Mouse (Mus musculus) ES-Bruce4 (cell line): ENCODE measurements around the gene Slc17a1. TPM values are rescaled to one million over a fixed set of nuclear protein-coding genes. Genes with fewer than 3 reads are reported as not detected.

Experiments used
- H3K27ac ChIP-seq: 2 replicates; pipeline ENCODE4 v1.5.1; 2012; ENCODE audit warnings: low read length, inconsistent platforms; ENCODE audit not compliant: insufficient read depth
- H3K27me3 ChIP-seq: 2 replicates; pipeline ENCODE4 v1.6.1; 2012; ENCODE audit warnings: mild to moderate bottlenecking, low read length, inconsistent platforms; ENCODE audit not compliant: control insufficient read depth, poor library complexity, insufficient read depth, severe bottlenecking
- H3K36me3 ChIP-seq: 2 replicates; pipeline ENCODE4 v1.6.1; 2012; ENCODE audit warnings: inconsistent platforms, mild to moderate bottlenecking, low read length, moderate library complexity; ENCODE audit not compliant: control insufficient read depth, poor library complexity, insufficient read depth, severe bottlenecking
- H3K4me1 ChIP-seq: one replicate; pipeline ENCODE4 v1.8.1; 2011; ENCODE audit warnings: low read length; ENCODE audit not compliant: control insufficient read depth, insufficient read depth
- H3K4me3 ChIP-seq: 2 replicates; pipeline ENCODE4 v1.5.1; 2011; ENCODE audit warnings: low read depth, mild to moderate bottlenecking, low read length
- H3K9ac ChIP-seq: 2 replicates; pipeline ENCODE4 v1.6.1; 2012; ENCODE audit warnings: low read depth, mild to moderate bottlenecking, inconsistent platforms; ENCODE audit not compliant: poor library complexity, severe bottlenecking
- H3K9me3 ChIP-seq: replicated peaks from 2 replicates; pipeline ENCODE4 v1.6.1; 2012; ENCODE audit warnings: mild to moderate bottlenecking, low read length, inconsistent platforms; ENCODE audit not compliant: control insufficient read depth, poor library complexity, insufficient read depth, severe bottlenecking
- CTCF ChIP-seq: IDR thresholded peaks from one replicate; pipeline ENCODE4 v1.8.1; 2011; ENCODE audit warnings: low read depth, low read length
- EP300 ChIP-seq: IDR thresholded peaks from 2 replicates; pipeline ENCODE4 v1.6.1; 2011; ENCODE audit warnings: low read depth, low read length; ENCODE audit not compliant: insufficient read depth
- POLR2A ChIP-seq: IDR thresholded peaks from one replicate; pipeline ENCODE4 v1.8.1; 2011; ENCODE audit warnings: low read length; ENCODE audit not compliant: insufficient read depth
- polyA plus RNA-seq: library from polyadenylated mRNA; stranded (reverse); fragments of >200 nt; gene quantifications from 2 replicates; pipeline ENCODE4 v1.2.4, GENCODE M21; 2011; ENCODE audit warnings: low read depth; ENCODE audit not compliant: missing spikeins, insufficient read depth, insufficient read length

Slc17a1 gene
- polyA plus RNA-seq, 1 experiment: not detected

DNA sequence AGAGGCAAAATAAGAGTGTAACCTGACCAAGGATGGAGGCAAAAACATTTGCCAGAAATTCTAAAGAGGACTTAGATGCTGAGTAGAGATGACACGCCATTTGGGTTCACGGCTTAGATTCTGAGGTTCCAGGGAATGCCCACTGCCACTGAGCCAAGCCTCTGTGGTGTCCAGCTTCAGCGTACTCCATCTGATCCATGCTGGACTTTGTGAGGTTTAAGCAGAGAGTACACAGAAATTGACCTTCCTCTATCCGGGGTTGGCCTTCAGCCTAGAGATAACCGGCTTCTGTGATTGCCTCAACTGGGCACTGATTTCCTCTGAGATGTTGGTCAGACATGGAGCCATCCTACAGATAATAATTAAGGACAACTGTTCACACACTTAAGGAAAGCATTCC is 30.9 kb upstream of the Slc17a1 start:
- H3K27me3 ChIP-seq: no peaks in the 10 kb centered on the region
- no peak for TF ChIP-seq POLR2A
- no peak for TF ChIP-seq CTCF
- no peak for TF ChIP-seq EP300

DNA sequence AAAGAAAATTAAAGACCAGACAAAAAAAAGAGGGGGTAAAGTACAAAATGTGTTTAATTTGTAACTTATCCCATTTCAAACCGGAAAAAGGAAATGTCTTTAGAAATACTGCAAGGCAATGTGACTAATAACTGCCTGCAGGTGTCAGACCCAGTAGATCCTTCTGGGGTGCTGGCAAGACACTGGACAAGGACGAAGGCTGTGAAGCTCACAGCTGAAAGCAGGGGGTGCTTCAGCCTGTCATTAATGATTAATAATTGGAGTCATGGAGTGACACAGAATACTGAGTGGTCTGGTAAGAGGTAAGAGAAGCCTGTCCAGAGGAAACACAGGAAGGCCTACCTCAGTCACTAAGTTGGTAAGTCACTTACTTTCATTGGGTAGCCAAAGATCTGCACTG is 28.2 kb upstream of the Slc17a1 start, which contains the start of gene Slc17a3:
Slc17a3 (plus strand) TSS at position 127 of the 400 bp plus-strand sequence.
- TF ChIP-seq CTCF (no peak), EP300 (no peak), POLR2A (no peak)
- no peak within 1 kb of the TSS for H3K27ac ChIP-seq
- H3K36me3 ChIP-seq: no peaks in the 10 kb centered on the region
- H3K4me3 ChIP-seq: no peak within 1 kb of the TSS
- H3K27me3 ChIP-seq: no peaks in the 10 kb centered on the region
- H3K9me3 ChIP-seq: no peaks in the 10 kb centered on the region
- no peak within 1 kb of the TSS for H3K9ac ChIP-seq
- H3K4me1 ChIP-seq: no peaks in the 10 kb centered on the region

More for the DNA sequence above, 30.9 kb upstream of the Slc17a1 start:
- Histone ChIP-seq H3K27ac (no peak overlapping the region), H3K9ac (no peak overlapping the region), H3K9me3 (no peaks in the 10 kb centered on the region), H3K4me3 (no peak overlapping the region), H3K4me1 (no peaks in the 10 kb centered on the region), H3K36me3 (no peaks in the 10 kb centered on the region)

DNA sequence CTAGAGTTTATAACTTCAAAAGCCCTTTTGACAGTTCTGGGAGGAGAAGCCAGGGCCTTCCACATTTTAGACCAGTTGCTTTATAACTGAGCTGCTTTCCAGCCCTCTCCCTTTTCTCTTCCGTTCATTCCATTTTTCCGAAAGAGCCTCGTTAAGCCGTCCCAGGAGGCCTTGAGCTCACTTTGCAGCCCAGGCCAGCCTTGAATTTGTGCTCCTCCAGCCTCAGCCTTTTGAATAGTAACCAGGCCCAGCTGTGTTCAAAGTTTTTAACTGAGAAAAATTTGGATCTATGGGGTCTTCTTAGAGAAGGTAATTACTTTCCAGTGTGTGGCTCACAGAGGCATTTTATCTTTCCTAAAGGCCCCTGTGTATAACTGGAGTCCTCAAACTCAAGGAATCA is 21.7 kb upstream of the Slc17a1 start:
- H3K36me3 ChIP-seq: no peaks in the 10 kb centered on the region
- H3K27me3 ChIP-seq: no peaks in the 10 kb centered on the region; the same call in 1 of the 2 replicates
- H3K4me1 ChIP-seq: no peaks in the 10 kb centered on the region
- no peak for TF ChIP-seq POLR2A
- no peak for TF ChIP-seq EP300
- TF ChIP-seq CTCF: no peak
- no peak overlapping the region for H3K9ac ChIP-seq
- H3K4me3 ChIP-seq: no peak overlapping the region
- H3K27ac ChIP-seq: no peak overlapping the region
- no peaks in the 10 kb centered on the region for H3K9me3 ChIP-seq

DNA sequence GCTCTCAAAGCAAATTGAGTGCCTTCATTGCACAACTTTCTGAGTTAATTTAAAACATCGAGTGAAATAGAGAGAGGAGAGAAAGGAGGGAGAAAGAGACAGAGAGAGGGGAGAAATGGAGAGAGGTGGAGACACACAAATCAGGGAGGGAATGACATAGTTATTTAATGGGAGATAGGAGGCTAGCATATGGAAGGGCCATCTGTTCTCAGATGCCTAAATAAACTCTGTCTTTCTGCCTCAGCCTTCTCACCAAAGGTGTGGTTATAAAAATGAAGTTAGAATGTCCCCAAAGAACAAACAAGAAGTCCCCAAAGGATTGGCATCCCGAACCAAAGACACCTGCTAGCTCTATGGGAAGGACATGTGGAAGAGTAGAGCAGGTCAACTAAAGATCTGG is 18.3 kb upstream of the Slc17a1 start:
- Histone ChIP-seq H3K4me3 (no peak overlapping the region), H3K27ac (no peak overlapping the region), H3K9me3 (no peaks in the 10 kb centered on the region), H3K9ac (no peak overlapping the region), H3K36me3 (no peaks in the 10 kb centered on the region), H3K27me3 (no peaks in the 10 kb centered on the region; the same call in 1 of the 2 replicates), H3K4me1 (no peaks in the 10 kb centered on the region)
- TF ChIP-seq CTCF: no peak
- TF ChIP-seq EP300: no peak
- no peak for TF ChIP-seq POLR2A

DNA sequence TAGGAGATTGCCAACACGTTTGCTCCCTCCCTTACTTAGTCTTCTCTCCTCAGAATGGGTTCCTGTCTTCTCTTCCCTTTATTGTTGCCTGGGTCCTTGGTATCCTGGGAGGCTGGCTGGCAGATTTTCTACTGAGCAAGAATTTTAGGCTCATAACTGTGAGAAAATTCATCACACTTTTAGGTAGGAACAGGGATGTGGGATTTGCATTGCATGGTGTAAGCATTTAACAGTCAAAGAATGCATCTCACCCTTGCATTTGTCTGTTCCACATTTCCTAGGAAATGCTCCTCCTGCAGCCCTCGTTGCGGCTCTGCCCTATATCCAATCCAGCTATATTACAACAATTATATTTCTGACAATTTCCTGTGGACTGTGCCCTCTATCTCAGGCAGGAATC is 11.1 kb upstream of the Slc17a1 start:
- H3K4me3 ChIP-seq: no peak overlapping the region
- H3K9me3 ChIP-seq: no peaks in the 10 kb centered on the region
- no peaks in the 10 kb centered on the region for H3K4me1 ChIP-seq
- no peaks in the 10 kb centered on the region for H3K36me3 ChIP-seq
- no peak overlapping the region for H3K27ac ChIP-seq
- TF ChIP-seq CTCF (no peak), EP300 (no peak), POLR2A (no peak)
- H3K9ac ChIP-seq: no peak overlapping the region
- H3K27me3 ChIP-seq: no peaks in the 10 kb centered on the region

DNA sequence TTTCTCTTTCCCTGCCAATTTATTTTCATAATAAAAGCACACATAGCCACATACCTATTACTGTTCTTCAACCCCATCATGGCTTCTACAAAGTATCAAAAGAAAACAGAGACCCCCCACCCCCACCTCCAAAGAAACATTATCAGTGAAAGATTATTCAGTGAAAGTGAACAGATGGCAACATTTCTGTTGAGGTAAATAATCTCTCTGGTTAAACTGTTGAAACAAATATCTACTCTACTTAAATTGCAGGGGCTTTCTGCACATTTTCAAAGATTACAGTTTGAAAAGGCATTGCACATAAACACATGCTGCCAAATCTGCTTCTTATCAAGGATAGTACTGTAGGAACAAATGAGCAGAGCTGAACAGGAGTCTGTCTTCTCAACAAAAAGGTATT is 5.7 kb upstream of the Slc17a1 start:
- H3K27me3 ChIP-seq: no peaks in the 10 kb centered on the region
- TF ChIP-seq EP300: no peak
- no peak for TF ChIP-seq POLR2A
- no peak for TF ChIP-seq CTCF
- no peak overlapping the region for H3K9ac ChIP-seq
- no peak overlapping the region for H3K27ac ChIP-seq
- H3K9me3 ChIP-seq: no peaks in the 10 kb centered on the region
- H3K4me1 ChIP-seq: no peaks in the 10 kb centered on the region
- H3K4me3 ChIP-seq: no peak overlapping the region
- no peaks in the 10 kb centered on the region for H3K36me3 ChIP-seq
